Mouse (Mus musculus) stomach, postnatal 0 days (tissue): ENCODE data around the gene Tmem184c.

Source experiments
- CTCF ChIP-seq: IDR thresholded peaks from 2 replicates; pipeline ENCODE4 v1.5.1; 2016; ENCODE audit warnings: antibody characterized with exemption, low read depth, mild to moderate bottlenecking, moderate library complexity
- EP300 ChIP-seq: optimal IDR thresholded peaks from 2 replicates; pipeline ENCODE3; 2016; ENCODE audit warnings: antibody characterized with exemption

DNA sequence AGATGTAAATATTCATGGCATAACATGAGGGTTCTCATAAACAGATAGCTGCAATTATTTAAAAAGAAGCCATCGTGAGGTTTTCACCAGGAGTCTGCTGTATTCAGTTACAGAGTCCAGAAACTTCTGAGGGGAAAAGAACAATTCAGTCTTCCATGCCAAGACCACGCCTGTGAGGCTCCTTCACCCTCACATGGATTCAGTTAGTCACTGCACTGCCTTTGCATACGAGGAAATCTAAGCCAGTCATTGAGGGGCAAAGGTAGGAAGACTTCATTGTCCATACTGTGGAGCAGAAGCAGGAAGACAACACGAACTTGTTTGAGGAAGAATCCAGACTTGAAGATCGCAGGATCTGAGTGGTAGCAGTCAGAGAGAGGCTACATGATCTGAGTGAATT is 23.5 kb upstream of the Tmem184c start:
- TF ChIP-seq CTCF (no peak), EP300 (no peak)
